Mouse (Mus musculus): Measurements from ENCODE around the gene Nmt2.

Gene Nmt2

DNA sequence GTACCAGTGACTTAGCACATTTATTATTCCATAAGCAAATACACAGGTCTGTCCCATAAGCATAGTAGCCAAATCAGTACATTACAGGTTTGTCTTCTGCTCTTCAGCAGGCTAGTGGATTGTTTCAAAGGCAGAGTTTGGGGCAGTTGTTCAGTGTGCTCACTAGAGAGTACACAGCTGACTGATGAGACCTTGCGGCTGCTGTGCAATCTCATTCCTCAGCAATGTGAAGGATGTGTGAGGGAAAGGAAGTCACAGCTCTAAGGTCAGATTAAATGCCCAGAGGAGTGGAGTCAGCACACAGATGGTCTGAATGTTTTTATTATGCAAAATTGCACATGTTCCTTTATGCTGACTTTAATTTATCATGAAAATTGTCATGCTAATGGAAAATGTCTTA lies 42.5 kb downstream of the Nmt2 start:
- DNase-seq (ENCODE audit: low read depth, low spot score): peak; percentile 29

DNA sequence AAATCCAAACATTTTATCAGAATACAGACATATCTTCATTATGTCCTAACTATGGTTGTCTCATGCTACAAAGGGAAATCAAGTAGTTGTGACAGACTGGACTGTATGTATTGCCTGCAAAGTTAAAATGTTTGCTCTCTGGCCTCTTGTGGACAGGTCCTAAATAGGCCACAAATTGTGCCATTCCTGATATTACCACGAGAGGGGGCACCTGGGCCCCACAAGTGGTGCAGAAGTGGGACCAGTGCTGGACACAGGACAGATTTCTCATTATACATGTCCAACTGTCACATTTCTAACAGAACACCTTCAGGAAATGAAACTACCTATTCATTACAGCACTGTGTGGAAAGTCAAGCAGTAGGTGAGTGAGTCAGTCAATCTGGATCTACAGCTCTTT lies 43.3 kb downstream of the Nmt2 start:
- peak; percentile 81 for DNase-seq (ENCODE audit: low read depth, low spot score)

DNA sequence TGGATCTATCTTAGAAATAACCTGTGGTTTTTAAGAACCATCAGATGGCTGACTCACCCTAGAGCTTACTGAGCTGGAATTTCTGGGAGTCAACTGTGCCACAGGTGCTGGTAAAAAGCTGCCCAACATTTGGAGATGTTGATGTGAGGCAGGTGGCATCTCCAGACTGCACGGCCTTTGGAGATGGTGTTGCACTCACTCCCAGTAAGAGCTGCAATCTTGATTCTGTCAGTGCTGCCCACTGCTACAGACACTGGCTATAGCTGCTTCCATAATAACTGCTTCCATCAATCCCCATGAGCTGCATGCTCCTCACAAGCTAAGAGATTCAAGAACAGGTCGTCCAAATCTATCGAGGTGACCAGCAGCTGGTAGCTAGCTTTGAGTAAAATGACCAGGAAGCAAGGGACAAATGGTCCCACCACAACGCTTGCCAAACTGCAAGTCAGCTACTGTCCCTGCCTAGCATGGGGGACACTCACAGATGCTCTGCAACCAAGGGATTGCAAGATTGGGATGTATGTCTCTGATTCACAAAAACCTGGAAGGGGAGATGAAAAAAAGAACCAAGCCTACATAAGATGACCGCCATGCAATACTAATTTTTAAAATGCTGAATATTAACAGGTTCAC lies 47.2 kb downstream of the Nmt2 start:
- DNase-seq (ENCODE audit: low read depth, low spot score): peak; percentile 38

DNA sequence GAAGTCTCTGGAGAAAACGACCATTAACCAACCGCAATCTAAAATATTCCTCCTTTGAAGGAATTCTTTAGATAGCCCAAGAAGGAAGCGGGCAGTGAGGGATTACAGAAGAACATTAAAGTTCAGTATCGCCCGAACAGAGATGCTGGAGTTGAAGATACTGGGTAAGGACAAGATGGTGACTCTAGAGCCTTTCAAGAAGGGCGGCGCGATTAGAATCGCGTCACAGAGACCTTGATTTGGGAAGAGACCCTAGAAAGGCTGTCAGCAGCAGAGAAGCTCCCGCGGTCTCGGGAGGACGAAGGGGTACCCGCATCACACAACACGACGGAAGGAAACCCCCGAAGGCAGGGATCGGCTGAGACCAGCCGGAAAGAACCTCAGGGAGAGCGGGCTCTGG lies 48.0 kb downstream of the Nmt2 start:
- peak; percentile 52 for DNase-seq (ENCODE audit: low read depth, low spot score)

DNA sequence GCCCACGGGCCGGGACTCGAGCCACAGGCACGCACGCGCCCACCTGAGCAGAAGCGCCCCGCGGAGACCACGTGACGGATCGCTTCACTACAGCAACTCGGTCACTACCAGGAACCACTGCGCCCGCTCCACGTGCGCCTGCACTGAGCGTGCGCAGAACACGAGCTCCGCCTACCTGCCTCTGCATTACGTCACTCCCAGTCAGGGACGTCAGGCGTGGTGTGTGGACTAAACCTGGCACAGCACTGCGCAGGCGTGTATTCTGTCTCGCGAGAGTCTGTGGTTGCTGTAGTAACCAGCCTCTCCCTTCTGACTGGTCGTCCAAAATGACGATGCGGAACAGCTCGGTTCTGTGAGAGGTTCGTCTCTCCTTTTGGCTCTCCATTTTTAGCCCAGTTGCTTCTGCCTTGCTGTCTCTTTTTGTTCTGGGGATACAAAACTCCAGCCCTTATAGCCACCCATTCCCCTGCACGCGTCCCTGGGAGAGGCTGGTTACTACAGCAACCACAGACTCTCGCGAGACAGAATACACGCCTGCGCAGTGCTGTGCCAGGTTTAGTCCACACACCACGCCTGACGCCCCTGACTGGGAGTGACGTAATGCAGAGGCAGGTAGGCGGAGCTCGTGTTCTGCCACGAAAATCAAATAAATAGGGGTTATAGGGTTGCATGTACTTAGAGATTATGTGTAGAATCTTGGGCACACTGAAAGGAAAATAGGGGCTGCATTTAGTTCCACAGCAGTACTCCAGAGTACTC lies 48.7 kb downstream of the Nmt2 start, which contains the start of gene Rpp38:
TSS of gene Rpp38 (minus strand) at position 160 of the 759 bp plus-strand sequence.
- DNase-seq (ENCODE audit: low read depth, low spot score): peak; percentile 95

GRCm38 (mm10) chr2:3333761-3334160 lies 49.7 kb downstream of the Nmt2 start:
- no peak for DNase-seq (ENCODE audit: low read depth, low spot score)

GRCm38 (mm10) chr2:3335611-3336301 lies 51.7 kb downstream of the Nmt2 start, which contains the start of gene Acbd7:
Acbd7 (plus strand) TSS chr2:3336168.
- DNase-seq (ENCODE audit: low read depth, low spot score): no peak

DNA sequence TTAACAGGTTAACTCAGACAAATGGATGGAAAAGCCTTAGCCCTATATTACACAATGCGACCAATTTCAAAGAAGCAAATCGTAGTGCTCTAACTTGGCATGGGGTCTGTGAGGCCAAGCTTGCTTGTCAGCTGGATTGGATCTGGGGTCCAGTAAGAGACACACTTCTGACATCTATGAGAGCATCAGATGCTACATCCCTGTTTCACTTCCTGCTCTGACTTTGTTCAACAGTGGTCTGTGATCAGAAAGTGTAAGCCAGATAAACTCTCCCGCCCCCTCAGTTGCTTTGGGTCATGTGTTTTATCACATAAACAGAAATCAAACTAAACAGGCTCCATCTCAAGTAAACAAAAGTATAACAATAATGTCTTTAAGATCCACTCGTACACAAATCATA lies 64.4 kb downstream of the Nmt2 start:
- no peak for DNase-seq (ENCODE audit: low read depth, low spot score)

- peak; percentile 76 for DNase-seq (ENCODE audit: low read depth, low spot score)
Measured at GRCm38 (mm10) chr2:3348919-3349318, 64.9 kb downstream of the Nmt2 start.

DNA sequence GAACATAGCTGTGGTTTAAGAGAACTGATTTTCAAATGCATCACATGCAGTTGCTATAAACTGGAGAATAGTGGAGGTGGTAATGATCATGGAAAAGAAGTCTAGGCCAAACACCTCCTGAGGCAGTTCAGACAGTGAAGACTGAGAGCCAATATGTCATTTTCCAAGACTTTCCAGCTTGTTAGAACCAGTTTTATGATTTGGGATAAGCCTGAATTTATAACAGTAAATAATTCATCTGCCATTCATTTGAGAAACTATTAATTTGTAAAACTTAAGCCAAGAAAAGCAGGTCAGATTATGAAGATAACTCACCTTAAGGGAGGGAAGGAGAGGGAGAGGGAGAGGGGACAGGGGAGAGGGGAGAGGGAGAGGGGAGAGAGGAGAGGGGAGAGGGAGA lies 69.1 kb downstream of the Nmt2 start:
- DNase-seq (ENCODE audit: low read depth, low spot score): no peak

DNA sequence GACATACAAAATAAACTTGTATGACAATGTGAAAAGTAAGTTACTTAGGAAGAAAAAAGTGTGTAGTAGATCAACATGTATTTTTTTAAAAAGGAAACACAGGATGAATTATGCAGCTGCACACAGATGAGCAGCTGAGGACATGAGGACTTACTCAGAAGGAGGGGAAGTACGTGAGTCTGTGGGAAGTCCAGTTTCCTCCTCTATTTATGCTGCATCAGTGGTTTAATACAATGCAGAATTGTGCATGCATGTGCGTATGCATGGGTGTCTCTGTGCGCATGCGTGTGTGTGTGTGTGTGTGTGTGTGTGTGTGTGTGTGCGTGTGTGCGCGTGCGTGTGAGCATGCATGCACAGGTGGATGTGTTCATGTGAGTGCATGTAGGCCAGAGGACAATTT lies 71.8 kb downstream of the Nmt2 start:
- no peak for DNase-seq (ENCODE audit: low read depth, low spot score)

- DNase-seq (ENCODE audit: low read depth, low spot score): no peak
Measured at GRCm38 (mm10) chr2:3356311-3356710, 72.3 kb downstream of the Nmt2 start.

DNA sequence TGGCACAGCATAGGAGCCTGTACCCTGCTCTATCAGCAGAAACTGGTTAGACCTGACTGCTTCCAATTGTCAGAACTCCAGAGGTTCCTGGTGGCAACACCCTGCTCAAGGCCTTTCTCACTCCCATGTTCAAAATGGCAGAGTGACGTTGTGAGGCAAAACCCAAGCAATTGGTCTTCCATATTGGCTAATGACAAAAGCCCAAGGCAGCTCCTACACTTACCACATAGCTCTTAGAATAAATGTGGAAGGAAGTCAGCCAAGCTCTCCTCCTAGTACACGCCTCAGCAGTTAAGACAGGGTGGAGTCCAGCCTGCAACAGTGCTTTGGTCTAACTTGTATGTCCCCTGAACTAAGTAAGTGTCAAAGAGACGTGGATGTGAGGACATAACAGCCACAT lies 73.9 kb downstream of the Nmt2 start:
- DNase-seq (ENCODE audit: low read depth, low spot score): no peak

DNA sequence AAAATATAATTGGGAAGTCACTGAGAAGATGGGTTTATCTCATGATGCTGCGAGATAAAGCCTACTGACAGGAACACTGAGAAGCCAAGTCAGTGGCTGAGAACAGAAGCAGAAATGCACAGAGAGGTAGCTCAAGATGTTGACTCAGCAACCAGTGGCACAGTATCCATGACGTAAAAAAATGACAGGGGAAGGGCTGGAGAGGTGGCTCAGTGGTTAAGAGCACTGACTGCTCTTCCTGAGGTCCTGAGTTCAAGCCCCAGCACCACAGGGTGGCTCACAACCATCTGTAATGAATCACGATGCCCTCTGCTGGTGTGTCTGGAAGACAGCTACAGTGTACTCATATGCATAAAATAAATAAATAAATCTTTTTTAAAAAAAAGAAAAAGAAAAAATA lies 77.1 kb downstream of the Nmt2 start:
- DNase-seq (ENCODE audit: low read depth, low spot score): no peak

- no peak for DNase-seq (ENCODE audit: low read depth, low spot score)
Measured at GRCm38 (mm10) chr2:3365127-3365526, 81.1 kb downstream of the Nmt2 start.

Measured in 3T3-L1 (cell line).